Mouse (Mus musculus) effector memory CD4-positive, alpha-beta T cell, adult 5 months (primary cell): ENCODE data around the gene Wwtr1. TPM values are rescaled to one million over a fixed set of nuclear protein-coding genes. Genes with fewer than 3 reads are reported as not detected.

Experiments used
- polyA plus RNA-seq: library from polyadenylated mRNA; unstranded; fragments of 100-300 nt; shearing (Covaris generic); gene quantifications from one replicate; pipeline ENCODE4 v1.2.1, GENCODE M21; 2017

Gene Wwtr1
- polyA plus RNA-seq: 0.12 TPM

DNA sequence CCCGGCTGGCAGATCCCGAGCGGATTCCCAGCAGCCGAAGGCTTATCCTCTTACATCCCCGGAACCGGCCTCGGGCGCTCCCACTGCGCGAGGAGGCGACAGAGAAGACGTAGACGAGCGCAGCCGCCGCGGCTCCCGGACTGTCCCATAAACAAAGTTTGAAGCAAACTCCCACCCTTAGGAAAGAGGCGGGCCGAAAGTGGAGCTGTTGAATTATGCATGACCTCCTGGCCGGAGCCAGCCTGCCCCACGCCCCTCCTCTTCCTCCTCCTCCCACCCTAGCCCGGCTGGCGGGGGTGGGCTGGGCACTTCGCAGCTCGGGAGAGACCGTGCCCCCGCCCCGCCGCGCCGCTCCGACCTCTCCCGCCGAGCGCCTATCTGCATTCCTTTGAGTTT is at the start of gene Wwtr1:
Wwtr1 (minus strand) TSS at position 251 of the 396 bp plus-strand sequence.

DNA sequence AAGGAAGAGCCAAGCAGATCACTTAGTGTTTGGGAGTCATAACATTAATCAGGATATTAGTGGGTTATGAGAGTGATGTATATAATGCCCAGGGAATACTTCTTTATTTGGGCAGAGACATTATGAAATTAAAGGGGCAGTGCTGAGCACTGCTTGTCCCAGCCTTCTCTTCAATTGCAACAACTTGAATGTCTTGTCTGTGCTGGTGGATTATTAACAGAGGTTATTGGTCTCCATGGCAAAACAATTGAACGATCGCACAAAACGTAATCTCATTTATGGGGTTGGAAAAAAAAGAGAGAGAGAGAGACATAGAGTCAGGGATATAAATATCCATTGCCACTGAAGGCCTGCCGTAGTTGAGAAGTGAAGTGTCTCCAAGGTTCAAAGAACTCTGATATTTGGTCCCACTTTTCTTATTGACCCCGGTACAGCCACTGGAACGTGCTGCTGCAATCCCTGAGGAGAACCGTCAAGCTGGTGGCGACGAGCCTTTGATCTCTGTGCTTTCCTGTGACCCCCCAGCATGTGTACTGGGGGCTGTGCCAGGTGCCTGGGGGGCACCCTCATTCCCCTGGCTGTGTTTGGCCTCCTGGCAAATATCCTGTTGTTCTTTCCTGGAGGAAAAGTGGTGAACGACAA is 150.5 kb downstream of the Wwtr1 start, which contains the start of gene Tm4sf4:
Tm4sf4 (plus strand) TSS at position 226 of the 642 bp plus-strand sequence.

Other genes with a start within 250 kb of the Wwtr1 start
- gene Tm4sf4, start 150.6 kb downstream of the Wwtr1 start, polyA plus RNA-seq: not detected
- gene Commd2, start 75.8 kb upstream of the Wwtr1 start, polyA plus RNA-seq: 34.7 TPM
- not detected for gene Ankub1, start 116.9 kb upstream of the Wwtr1 start, polyA plus RNA-seq
- 50.8 TPM for gene Rnf13, start 160.2 kb upstream of the Wwtr1 start, polyA plus RNA-seq